Mouse (Mus musculus): Measurements from ENCODE around the gene Sept12. TPM values are rescaled to one million over a fixed set of nuclear protein-coding genes. Genes with fewer than 3 reads are reported as not detected.

The Sept12 gene
- polyA plus RNA-seq, 1 experiment from 2014 or later = not detected

GRCm38 (mm10) chr16:4964731-4965391 lies 32.8 kb downstream of the Sept12 start:
- Histone ChIP-seq H3K27me3 (replicated peaks; ENCODE audit: control insufficient read depth, insufficient read depth, low read length) (no peaks in the 10 kb centered on the region), H3K27ac (ENCODE audit: low read length) (peak overlapping the region; percentile 82), H3K9ac (replicated peaks; ENCODE audit: low read depth, low read length) (peak overlapping the region; percentile 86), H3K4me1 (replicated peaks; ENCODE audit: control insufficient read depth, insufficient read depth, low read length) (peaks cover 19% of the 10 kb centered on the region), H3K9me3 (ENCODE audit: control insufficient read depth, low read length) (no peaks in the 10 kb centered on the region), H3K4me2 (ENCODE audit: low read length) (peak overlapping the region; percentile 85), H3K4me3 (replicated peaks; ENCODE audit: low read length) (peak overlapping the region; percentile 90), H3K36me3 (ENCODE audit: control insufficient read depth, insufficient read depth) (no peaks in the 10 kb centered on the region)
- 23% methylated on average over 13 of the region's 13 CpGs for WGBS
- ATAC-seq = no peak

GRCm38 (mm10) chr16:4963797-4964709 lies 33.6 kb downstream of the Sept12 start, which contains the start of gene Anks3:
Gene Anks3 (minus strand): TSS chr16:4964205.
- Histone ChIP-seq H3K27ac (ENCODE audit: low read length) (peak within 1 kb of the TSS; percentile 82), H3K4me2 (ENCODE audit: low read length) (peak within 1 kb of the TSS; percentile 85), H3K9me3 (ENCODE audit: control insufficient read depth, low read length) (no peaks in the 10 kb centered on the region), H3K4me3 (replicated peaks; ENCODE audit: low read length) (peak within 1 kb of the TSS; percentile 90), H3K27me3 (replicated peaks; ENCODE audit: control insufficient read depth, insufficient read depth, low read length) (no peaks in the 10 kb centered on the region), H3K9ac (replicated peaks; ENCODE audit: low read depth, low read length) (peak within 1 kb of the TSS; percentile 86), H3K36me3 (ENCODE audit: control insufficient read depth, insufficient read depth) (0 out of 2 replicates have a peak, but pooled peaks cover 2% of the 10 kb centered on the region), H3K4me1 (replicated peaks; ENCODE audit: control insufficient read depth, insufficient read depth, low read length) (peaks cover 19% of the 10 kb centered on the region)
- peak; percentile 99 for ATAC-seq
- 0% methylated on average over 73 of the region's 76 CpGs for WGBS

- 34% methylated on average over 9 of the region's 9 CpGs for WGBS
- Histone ChIP-seq H3K27me3 (replicated peaks; ENCODE audit: control insufficient read depth, insufficient read depth, low read length) (no peaks in the 10 kb centered on the region), H3K36me3 (ENCODE audit: control insufficient read depth, insufficient read depth) (0 out of 2 replicates have a peak, but pooled peaks cover 2% of the 10 kb centered on the region), H3K9me3 (ENCODE audit: control insufficient read depth, low read length) (no peaks in the 10 kb centered on the region), H3K4me2 (ENCODE audit: low read length) (peak overlapping the region; percentile 85), H3K27ac (ENCODE audit: low read length) (no peak overlapping the region), H3K9ac (replicated peaks; ENCODE audit: low read depth, low read length) (peak overlapping the region; percentile 41), H3K4me3 (replicated peaks; ENCODE audit: low read length) (peak overlapping the region; percentile 90), H3K4me1 (replicated peaks; ENCODE audit: control insufficient read depth, insufficient read depth, low read length) (peaks cover 19% of the 10 kb centered on the region)
- no peak for ATAC-seq
Observed at GRCm38 (mm10) chr16:4963346-4963745, 34.3 kb downstream of the Sept12 start.

- Histone ChIP-seq H3K27me3 (replicated peaks; ENCODE audit: control insufficient read depth, insufficient read depth, low read length) (no peaks in the 10 kb centered on the region), H3K4me3 (replicated peaks; ENCODE audit: low read length) (no peak overlapping the region), H3K36me3 (ENCODE audit: control insufficient read depth, insufficient read depth) (peaks cover 5% of the 10 kb centered on the region; the same call in 1 of the 2 replicates), H3K4me1 (replicated peaks; ENCODE audit: control insufficient read depth, insufficient read depth, low read length) (peaks cover 16% of the 10 kb centered on the region), H3K9me3 (ENCODE audit: control insufficient read depth, low read length) (no peaks in the 10 kb centered on the region), H3K9ac (replicated peaks; ENCODE audit: low read depth, low read length) (no peak overlapping the region), H3K4me2 (ENCODE audit: low read length) (no peak overlapping the region), H3K27ac (ENCODE audit: low read length) (no peak overlapping the region)
- 93% methylated on average over 8 of the region's 8 CpGs for WGBS
- ATAC-seq = no peak
Observed at GRCm38 (mm10) chr16:4960260-4960659, 37.4 kb downstream of the Sept12 start.

GRCm38 (mm10) chr16:4957446-4957845 lies 40.2 kb downstream of the Sept12 start:
- no peak overlapping the region for H3K27ac ChIP-seq (ENCODE audit: low read length)
- H3K9me3 ChIP-seq (ENCODE audit: control insufficient read depth, low read length) = no peaks in the 10 kb centered on the region
- H3K27me3 ChIP-seq (replicated peaks; ENCODE audit: control insufficient read depth, insufficient read depth, low read length) = no peaks in the 10 kb centered on the region
- H3K4me3 ChIP-seq (replicated peaks; ENCODE audit: low read length) = no peak overlapping the region
- no peak for ATAC-seq
- 92% methylated on average over 3 of the region's 3 CpGs for WGBS
- peaks cover 1% of the 10 kb centered on the region for H3K4me1 ChIP-seq (replicated peaks; ENCODE audit: control insufficient read depth, insufficient read depth, low read length)
- no peak overlapping the region for H3K9ac ChIP-seq (replicated peaks; ENCODE audit: low read depth, low read length)
- peaks cover 23% of the 10 kb centered on the region for H3K36me3 ChIP-seq (ENCODE audit: control insufficient read depth, insufficient read depth)
- no peak overlapping the region for H3K4me2 ChIP-seq (ENCODE audit: low read length)

GRCm38 (mm10) chr16:4956609-4957008 lies 41.0 kb downstream of the Sept12 start:
- ATAC-seq = no peak
- H3K4me3 ChIP-seq (replicated peaks; ENCODE audit: low read length) = no peak overlapping the region
- 92% methylated on average over 3 of the region's 3 CpGs for WGBS
- no peak overlapping the region for H3K27ac ChIP-seq (ENCODE audit: low read length)
- H3K4me2 ChIP-seq (ENCODE audit: low read length) = no peak overlapping the region
- no peak overlapping the region for H3K9ac ChIP-seq (replicated peaks; ENCODE audit: low read depth, low read length)
- H3K9me3 ChIP-seq (ENCODE audit: control insufficient read depth, low read length) = no peaks in the 10 kb centered on the region
- no peaks in the 10 kb centered on the region for H3K27me3 ChIP-seq (replicated peaks; ENCODE audit: control insufficient read depth, insufficient read depth, low read length)
- H3K36me3 ChIP-seq (ENCODE audit: control insufficient read depth, insufficient read depth) = peaks cover 25% of the 10 kb centered on the region
- H3K4me1 ChIP-seq (replicated peaks; ENCODE audit: control insufficient read depth, insufficient read depth, low read length) = no peaks in the 10 kb centered on the region

GRCm38 (mm10) chr16:4947378-4947777 lies 50.3 kb downstream of the Sept12 start:
- WGBS = 83% methylated on average over 4 of the region's 4 CpGs
- no peaks in the 10 kb centered on the region for H3K27me3 ChIP-seq (replicated peaks; ENCODE audit: control insufficient read depth, insufficient read depth, low read length)
- no peak for ATAC-seq
- no peak overlapping the region for H3K27ac ChIP-seq (ENCODE audit: low read length)
- no peak overlapping the region for H3K9ac ChIP-seq (replicated peaks; ENCODE audit: low read depth, low read length)
- H3K4me3 ChIP-seq (replicated peaks; ENCODE audit: low read length) = no peak overlapping the region
- H3K4me1 ChIP-seq (replicated peaks; ENCODE audit: control insufficient read depth, insufficient read depth, low read length) = no peaks in the 10 kb centered on the region
- peaks cover 22% of the 10 kb centered on the region for H3K36me3 ChIP-seq (ENCODE audit: control insufficient read depth, insufficient read depth)
- no peaks in the 10 kb centered on the region for H3K9me3 ChIP-seq (ENCODE audit: control insufficient read depth, low read length)
- H3K4me2 ChIP-seq (ENCODE audit: low read length) = no peak overlapping the region

GRCm38 (mm10) chr16:4946155-4946554 lies 51.5 kb downstream of the Sept12 start:
- 89% methylated on average over 3 of the region's 3 CpGs for WGBS
- H3K27me3 ChIP-seq (replicated peaks; ENCODE audit: control insufficient read depth, insufficient read depth, low read length) = no peaks in the 10 kb centered on the region
- ATAC-seq = no peak
- no peak overlapping the region for H3K9ac ChIP-seq (replicated peaks; ENCODE audit: low read depth, low read length)
- H3K4me2 ChIP-seq (ENCODE audit: low read length) = no peak overlapping the region
- H3K9me3 ChIP-seq (ENCODE audit: control insufficient read depth, low read length) = no peaks in the 10 kb centered on the region
- H3K4me3 ChIP-seq (replicated peaks; ENCODE audit: low read length) = no peak overlapping the region
- H3K4me1 ChIP-seq (replicated peaks; ENCODE audit: control insufficient read depth, insufficient read depth, low read length) = no peaks in the 10 kb centered on the region
- H3K27ac ChIP-seq (ENCODE audit: low read length) = no peak overlapping the region
- peaks cover 29% of the 10 kb centered on the region for H3K36me3 ChIP-seq (ENCODE audit: control insufficient read depth, insufficient read depth)

GRCm38 (mm10) chr16:4945415-4945814 lies 52.2 kb downstream of the Sept12 start:
- no peak overlapping the region for H3K9ac ChIP-seq (replicated peaks; ENCODE audit: low read depth, low read length)
- no peaks in the 10 kb centered on the region for H3K27me3 ChIP-seq (replicated peaks; ENCODE audit: control insufficient read depth, insufficient read depth, low read length)
- 85% methylated on average over 4 of the region's 4 CpGs for WGBS
- H3K27ac ChIP-seq (ENCODE audit: low read length) = no peak overlapping the region
- ATAC-seq = no peak
- H3K4me2 ChIP-seq (ENCODE audit: low read length) = no peak overlapping the region
- H3K4me1 ChIP-seq (replicated peaks; ENCODE audit: control insufficient read depth, insufficient read depth, low read length) = peaks cover 3% of the 10 kb centered on the region
- no peaks in the 10 kb centered on the region for H3K9me3 ChIP-seq (ENCODE audit: control insufficient read depth, low read length)
- no peak overlapping the region for H3K4me3 ChIP-seq (replicated peaks; ENCODE audit: low read length)
- peaks cover 30% of the 10 kb centered on the region for H3K36me3 ChIP-seq (ENCODE audit: control insufficient read depth, insufficient read depth)
